Mouse (Mus musculus): ENCODE measurements around the gene Pip4k2a.

- TF ChIP-seq CTCF (IDR thresholded peaks at IDR 0.05; ENCODE audit: low read depth), result no peak
- TF ChIP-seq EP300 (IDR thresholded peaks at IDR 0.05; ENCODE audit: low read depth), result no peak
These were observed 81.9 kb downstream of the Pip4k2a start for GRCm38 (mm10) chr2:18916042-18916407.

Data from liver, embryonic 14.5 days (tissue).